Mouse (Mus musculus) liver, embryonic 11.5 days (tissue): ENCODE results near the gene Meox1. TPM values are rescaled to one million over a fixed set of nuclear protein-coding genes. Genes with fewer than 3 reads are reported as not detected.

ENCODE experiments used
- ATAC-seq: fragments of 200-750 bp; cut with Nextera tagmentation; replicated peaks from 2 replicates; pipeline ENCODE4 v1.8.0; 2017; ENCODE audit warnings: moderate number of reproducible peaks, mild to moderate bottlenecking, moderate TSS enrichment, moderate library complexity; ENCODE audit not compliant: low FRiP score
- DNase-seq: peaks from one replicate; pipeline ENCODE4 v3.0.0-alpha.2; 2017; ENCODE audit warnings: low spot score
- H3K27ac ChIP-seq: fragments of 300-500 bp; sonication (generic); 2 replicates; pipeline ENCODE4 v1.5.1; 2014; ENCODE audit warnings: mild to moderate bottlenecking, low read depth, low read length, control low read depth
- H3K27me3 ChIP-seq: fragments of 300-500 bp; sonication (generic); replicated peaks from 2 replicates; pipeline ENCODE4 v1.6.1; 2014; ENCODE audit warnings: low read length, mixed read lengths; ENCODE audit not compliant: control insufficient read depth, insufficient read depth
- H3K36me3 ChIP-seq: fragments of 300-500 bp; sonication (generic); 2 replicates; pipeline ENCODE4 v1.6.1; 2014; ENCODE audit warnings: mild to moderate bottlenecking, low read length, moderate library complexity, mixed read lengths; ENCODE audit not compliant: control insufficient read depth, insufficient read depth
- H3K4me1 ChIP-seq: fragments of 300-500 bp; sonication (generic); replicated peaks from 2 replicates; pipeline ENCODE4 v1.6.1; 2014; ENCODE audit warnings: low read length, mixed read lengths; ENCODE audit not compliant: control insufficient read depth, insufficient read depth
- H3K4me2 ChIP-seq: fragments of 300-500 bp; sonication (generic); 2 replicates; pipeline ENCODE4 v1.6.1; 2014; ENCODE audit warnings: mild to moderate bottlenecking, control low read depth, moderate library complexity
- H3K4me3 ChIP-seq: fragments of 300-500 bp; sonication (generic); 2 replicates; pipeline ENCODE4 v1.5.1; 2014; ENCODE audit warnings: low read depth, low read length, control low read depth
- H3K9ac ChIP-seq: fragments of 300-500 bp; sonication (generic); 2 replicates; pipeline ENCODE4 v1.6.1; 2014; ENCODE audit warnings: low read depth, low read length, control low read depth
- H3K9me3 ChIP-seq: fragments of 300-500 bp; sonication (generic); 2 replicates; pipeline ENCODE4 v1.6.1; 2016; ENCODE audit warnings: low read length, inconsistent platforms, mixed read lengths; ENCODE audit not compliant: control insufficient read depth
- WGBS: fragments of 180-500 bp; shearing (Covaris S2); extraction: QIAGEN DNeasy Blood & Tissue Kit; methylation state at CpG from one replicate; pipeline ENCODE4 v1.1.7; 2014; 5-methylcytosine and 5-hydroxymethylcytosine counted together
- polyA plus RNA-seq: library from polyadenylated mRNA; unstranded; fragments of >200 nt; fragmentation: Nextera tagmentation; extraction: Ambion mirVana; gene quantifications from 2 replicates; pipeline ENCODE4 v1.2.1, GENCODE M21; 2014

Meox1 gene
- polyA plus RNA-seq, 1 experiment from 2014 or later, result 2.8 TPM

DNA sequence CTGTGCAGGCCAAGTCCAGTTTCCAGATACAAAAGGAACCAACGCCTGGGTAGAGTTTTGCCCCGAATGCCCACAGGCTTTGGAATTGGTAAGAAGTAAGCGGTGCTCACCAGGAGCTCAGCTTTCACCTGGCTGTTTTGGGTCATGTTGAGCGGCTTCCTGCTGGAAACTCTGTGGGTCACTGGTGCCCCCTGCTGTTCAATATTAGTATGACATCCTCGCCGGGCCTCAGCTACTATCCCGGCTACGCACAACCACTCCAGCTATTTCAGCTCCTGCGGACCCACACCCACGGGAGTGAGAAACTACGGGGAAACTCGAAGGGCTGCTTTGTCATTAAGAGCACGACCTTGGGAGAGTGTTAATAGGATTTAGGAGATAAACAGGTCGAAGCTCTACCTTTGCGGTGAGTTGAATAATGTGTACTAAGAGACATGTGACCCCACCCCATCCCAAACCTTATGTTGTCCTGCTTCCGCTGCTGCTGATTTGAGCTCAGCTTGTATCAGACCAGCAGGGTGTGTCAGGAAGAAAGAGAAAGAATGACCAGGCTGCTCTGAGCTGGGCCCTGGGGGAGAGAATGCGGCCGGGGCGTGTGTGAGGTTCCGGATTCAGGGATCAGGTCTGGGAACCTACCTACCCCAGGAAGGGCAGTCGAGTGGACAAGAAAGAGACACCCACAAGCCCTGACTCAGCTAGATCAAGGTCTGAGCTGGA lies 16.2 kb upstream of the Meox1 start:
- no peaks in the 10 kb centered on the region for H3K36me3 ChIP-seq
- H3K9me3 ChIP-seq, result no peaks in the 10 kb centered on the region
- WGBS, result 22% methylated on average over 21 of the region's 21 CpGs
- H3K4me3 ChIP-seq, result no peak overlapping the region
- ATAC-seq, result no peak
- H3K27ac ChIP-seq, result no peak overlapping the region
- DNase-seq, result peak; percentile 83
- H3K4me2 ChIP-seq, result no peak overlapping the region
- H3K4me1 ChIP-seq, result no peaks in the 10 kb centered on the region
- no peak overlapping the region for H3K9ac ChIP-seq
- H3K27me3 ChIP-seq, result peaks cover 20% of the 10 kb centered on the region

GRCm38 (mm10) chr11:101908777-101909176 lies 14.6 kb upstream of the Meox1 start:
- no peak for ATAC-seq
- WGBS, result 69% methylated on average over 6 of the region's 6 CpGs

DNA sequence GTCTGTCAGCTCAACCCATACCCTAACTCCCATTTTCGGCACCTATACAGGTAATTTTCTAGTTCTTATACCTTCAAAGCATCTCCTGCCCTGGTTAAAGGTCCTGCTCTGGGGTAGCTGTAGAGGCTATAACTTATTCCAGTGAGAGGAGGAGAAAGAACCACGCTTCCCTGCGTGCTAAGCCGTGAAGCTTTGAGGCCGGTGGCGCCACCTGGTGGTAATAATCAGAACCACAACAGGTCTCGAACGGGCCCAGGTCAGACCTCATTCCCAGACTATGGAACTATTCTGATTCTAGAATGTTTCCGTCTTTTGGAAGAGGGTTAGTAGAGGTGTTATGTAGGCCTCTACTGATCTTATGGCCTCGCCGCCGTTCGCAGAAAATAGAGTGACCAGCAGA lies 10.9 kb upstream of the Meox1 start:
- H3K4me1 ChIP-seq, result no peaks in the 10 kb centered on the region
- H3K27ac ChIP-seq, result no peak overlapping the region
- no peak overlapping the region for H3K4me3 ChIP-seq
- H3K27me3 ChIP-seq, result peaks cover 12% of the 10 kb centered on the region
- H3K36me3 ChIP-seq, result no peaks in the 10 kb centered on the region
- no peak overlapping the region for H3K9ac ChIP-seq
- DNase-seq (peak; percentile 65), ATAC-seq (no peak)
- no peaks in the 10 kb centered on the region for H3K9me3 ChIP-seq
- WGBS, result 17% methylated on average over 13 of the region's 13 CpGs
- no peak overlapping the region for H3K4me2 ChIP-seq

More at GRCm38 (mm10) chr11:101908777-101909176, 14.6 kb upstream of the Meox1 start:
- no peaks in the 10 kb centered on the region for H3K4me1 ChIP-seq
- H3K27me3 ChIP-seq, result peaks cover 14% of the 10 kb centered on the region
- DNase-seq, result no peak
- H3K9ac ChIP-seq, result no peak overlapping the region
- no peaks in the 10 kb centered on the region for H3K36me3 ChIP-seq
- no peaks in the 10 kb centered on the region for H3K9me3 ChIP-seq
- H3K4me3 ChIP-seq, result no peak overlapping the region
- no peak overlapping the region for H3K4me2 ChIP-seq
- no peak overlapping the region for H3K27ac ChIP-seq

- 53% methylated on average over 8 of the region's 8 CpGs for WGBS
- Histone ChIP-seq H3K4me1 (peaks cover 4% of the 10 kb centered on the region; the same call in 1 of the 2 replicates), H3K27ac (no peak overlapping the region), H3K9ac (no peak overlapping the region), H3K36me3 (no peaks in the 10 kb centered on the region), H3K4me3 (no peak overlapping the region), H3K27me3 (peaks cover 10% of the 10 kb centered on the region; the same call in 1 of the 2 replicates), H3K4me2 (no peak overlapping the region), H3K9me3 (no peaks in the 10 kb centered on the region)
- no peak for DNase-seq
- no peak for ATAC-seq
Observed at GRCm38 (mm10) chr11:101901309-101901708, 7.1 kb upstream of the Meox1 start.

DNA sequence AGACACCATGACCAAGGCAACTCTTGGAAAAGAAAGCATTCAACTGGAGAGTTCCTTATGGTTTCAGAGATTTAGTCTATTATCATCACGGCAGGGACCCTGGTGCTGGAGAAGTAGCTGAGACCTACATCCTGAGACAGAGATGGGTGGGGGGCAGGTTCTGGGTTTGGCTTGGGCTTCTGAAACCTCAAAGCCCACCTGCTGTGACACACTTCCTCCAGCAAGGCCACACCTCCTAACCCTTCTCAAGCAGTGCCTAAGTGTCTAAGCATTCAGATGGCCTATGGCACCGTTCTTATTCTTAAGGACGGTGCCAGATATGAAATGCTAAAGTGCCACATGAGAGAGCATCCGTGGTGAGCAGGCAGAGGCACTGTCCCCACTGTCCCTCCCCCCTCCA lies 4.2 kb upstream of the Meox1 start:
- Histone ChIP-seq H3K4me3 (no peak overlapping the region), H3K4me1 (peaks cover 4% of the 10 kb centered on the region; the same call in 1 of the 2 replicates), H3K9me3 (no peaks in the 10 kb centered on the region), H3K36me3 (no peaks in the 10 kb centered on the region), H3K27ac (no peak overlapping the region), H3K9ac (no peak overlapping the region), H3K27me3 (peaks cover 35% of the 10 kb centered on the region), H3K4me2 (no peak overlapping the region)
- no peak for ATAC-seq
- no peak for DNase-seq
- 84% methylated on average over 4 of the region's 4 CpGs for WGBS

GRCm38 (mm10) chr11:101896546-101897361 lies 2.6 kb upstream of the Meox1 start:
- DNase-seq (no peak), ATAC-seq (no peak)
- WGBS, result 31% methylated on average over 13 of the region's 13 CpGs
- no peaks in the 10 kb centered on the region for H3K36me3 ChIP-seq
- H3K4me1 ChIP-seq, result peaks cover 4% of the 10 kb centered on the region; the same call in 1 of the 2 replicates
- H3K4me2 ChIP-seq, result no peak overlapping the region
- H3K27ac ChIP-seq, result no peak overlapping the region; the same call in 1 of the 2 replicates
- H3K4me3 ChIP-seq, result no peak overlapping the region
- no peaks in the 10 kb centered on the region for H3K9me3 ChIP-seq
- no peak overlapping the region for H3K9ac ChIP-seq
- H3K27me3 ChIP-seq, result peaks cover 45% of the 10 kb centered on the region

DNA sequence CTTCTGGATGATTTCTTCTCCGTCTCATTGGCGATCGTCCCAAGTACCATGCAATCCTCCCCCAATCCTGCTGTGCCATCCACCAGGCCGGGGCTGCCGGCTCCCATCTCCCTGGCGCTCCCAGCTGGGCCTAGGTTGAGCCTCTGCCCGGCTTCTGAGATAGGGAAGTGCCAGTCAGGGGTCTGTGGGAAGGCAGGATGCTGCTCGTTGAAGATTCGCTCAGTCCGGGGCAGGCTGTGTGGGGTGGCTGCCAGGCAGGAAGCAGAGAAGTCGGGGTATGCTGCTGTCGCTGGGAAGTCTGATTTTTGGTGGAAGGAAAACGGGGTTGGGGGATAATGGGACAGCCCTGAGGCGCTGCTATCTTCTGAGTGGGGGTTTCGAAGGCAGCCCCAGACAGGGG lies 614 bp downstream of the Meox1 start:
- H3K27ac ChIP-seq, result no peak overlapping the region
- H3K4me3 ChIP-seq, result no peak overlapping the region
- peaks cover 8% of the 10 kb centered on the region; the same call in 1 of the 2 replicates for H3K4me1 ChIP-seq
- no peaks in the 10 kb centered on the region for H3K36me3 ChIP-seq
- 27% methylated on average over 15 of the region's 15 CpGs for WGBS
- ATAC-seq, result no peak
- H3K4me2 ChIP-seq, result 0 out of 2 replicates have a peak overlapping the region, but pooled peaks have one; percentile 34
- H3K9ac ChIP-seq, result no peak overlapping the region
- H3K27me3 ChIP-seq, result peaks cover 67% of the 10 kb centered on the region
- DNase-seq, result no peak
- H3K9me3 ChIP-seq, result no peaks in the 10 kb centered on the region

- Histone ChIP-seq H3K9ac (no peak overlapping the region), H3K9me3 (no peaks in the 10 kb centered on the region), H3K27ac (no peak overlapping the region), H3K27me3 (peaks cover 79% of the 10 kb centered on the region), H3K4me3 (no peak overlapping the region), H3K4me1 (peaks cover 10% of the 10 kb centered on the region), H3K36me3 (no peaks in the 10 kb centered on the region), H3K4me2 (no peak overlapping the region)
- ATAC-seq (no peak), DNase-seq (no peak)
- 22% methylated on average over 11 of the region's 11 CpGs for WGBS
Observed at GRCm38 (mm10) chr11:101891451-101891850, 2.7 kb downstream of the Meox1 start.
